Mouse (Mus musculus): Measurements from ENCODE around the gene Cln3.
A peak's percentile ranks its signal among the peaks of the same experiment; 100 is the strongest.

Gene Cln3

DNA sequence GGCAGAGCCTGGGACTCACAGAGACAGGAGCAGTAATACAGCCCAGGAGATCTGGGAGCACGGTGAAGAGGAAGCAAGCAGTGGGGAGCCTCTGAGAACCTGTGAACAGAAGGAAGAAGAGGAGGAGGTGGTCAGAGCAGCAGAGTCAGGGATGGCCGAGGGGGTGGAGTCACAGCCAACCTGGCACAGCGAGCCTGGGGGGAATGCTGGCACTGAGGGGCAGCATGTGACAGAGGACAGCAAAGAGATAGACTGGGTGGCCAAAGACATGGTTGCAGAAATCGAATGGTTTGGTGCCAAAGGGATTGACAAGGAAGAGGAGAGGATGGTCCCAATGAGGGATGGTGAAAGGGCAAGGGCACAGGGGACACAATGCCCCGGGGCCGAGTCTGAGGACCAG is at the start of gene Cln3:
Cln3 (minus strand) TSS at position 101 of the 400 bp plus-strand sequence.
- no peak for DNase-seq

DNA sequence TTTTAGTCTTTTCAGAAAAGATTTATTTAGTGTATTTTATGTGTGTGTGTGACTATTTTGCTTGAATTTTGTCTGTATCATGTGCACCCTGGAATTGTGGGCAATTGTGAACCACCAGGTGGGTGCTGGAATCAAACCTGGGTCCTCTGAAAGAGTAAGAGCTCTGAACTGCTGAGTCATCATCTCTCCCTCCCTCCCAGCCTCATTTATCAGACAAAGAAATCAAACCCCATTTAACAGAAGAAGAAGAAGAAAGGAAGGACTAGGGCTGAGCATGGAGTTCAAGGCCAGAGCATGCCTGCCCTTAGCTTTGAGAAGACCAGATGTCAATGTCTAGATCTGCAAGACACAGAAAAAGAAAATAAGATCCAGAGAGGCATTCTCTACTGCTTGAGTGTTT is 49.8 kb upstream of the Cln3 start:
- DNase-seq: no peak

DNA sequence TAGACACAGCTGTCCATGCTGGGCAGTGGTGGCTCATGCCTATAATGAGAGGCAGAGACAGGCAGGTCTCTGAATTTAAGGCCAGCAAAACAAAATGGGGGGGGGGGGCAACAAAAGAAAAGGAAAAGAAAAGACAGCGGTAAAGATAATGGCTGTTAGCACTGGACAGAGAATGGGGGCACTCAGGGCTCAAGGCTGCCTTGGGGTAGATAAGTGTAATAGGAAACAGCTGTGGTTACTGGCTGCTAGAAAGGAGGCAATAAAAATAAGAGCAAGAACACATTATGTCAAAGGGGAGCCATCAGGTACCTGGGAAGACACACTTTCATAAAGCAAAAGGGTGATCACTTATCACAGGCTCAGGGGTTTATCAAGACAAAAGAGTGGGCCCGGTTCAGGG is 46.9 kb upstream of the Cln3 start:
- DNase-seq: no peak

DNA sequence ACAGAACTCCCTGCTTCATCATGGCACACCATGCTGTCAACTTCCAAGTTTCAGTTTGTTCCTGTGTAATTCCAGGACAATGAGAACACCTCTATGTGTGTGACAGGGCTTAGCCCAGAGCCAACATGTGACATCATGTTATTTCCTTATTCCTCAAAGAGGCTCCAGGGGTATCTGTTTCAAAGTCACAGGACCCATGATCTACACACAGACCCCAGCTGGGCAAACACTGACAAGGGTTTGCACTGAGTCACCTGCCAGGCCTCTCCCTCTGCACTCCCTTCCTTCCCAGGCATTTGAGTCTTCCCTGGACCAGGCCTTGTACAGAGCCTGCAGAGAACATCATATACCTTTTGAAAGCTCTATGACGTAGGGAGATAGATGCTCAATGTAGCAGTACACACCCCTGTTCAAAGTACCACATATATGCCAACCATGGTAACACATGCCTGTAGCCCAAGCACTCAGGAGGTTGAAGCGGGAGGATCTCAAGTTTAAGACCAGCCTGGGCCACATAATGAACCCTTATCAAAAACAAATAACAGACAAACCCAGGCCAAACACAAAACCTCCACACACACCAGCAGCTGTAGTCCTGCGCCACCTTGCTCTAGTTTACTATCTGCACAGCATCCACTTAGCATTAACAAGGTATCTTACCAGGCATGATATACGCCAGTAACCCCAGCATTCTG is 45.4 kb upstream of the Cln3 start, which contains the start of gene Nupr1:
Nupr1 (minus strand) TSS at position 38 of the 695 bp plus-strand sequence.
- DNase-seq: no peak

DNA sequence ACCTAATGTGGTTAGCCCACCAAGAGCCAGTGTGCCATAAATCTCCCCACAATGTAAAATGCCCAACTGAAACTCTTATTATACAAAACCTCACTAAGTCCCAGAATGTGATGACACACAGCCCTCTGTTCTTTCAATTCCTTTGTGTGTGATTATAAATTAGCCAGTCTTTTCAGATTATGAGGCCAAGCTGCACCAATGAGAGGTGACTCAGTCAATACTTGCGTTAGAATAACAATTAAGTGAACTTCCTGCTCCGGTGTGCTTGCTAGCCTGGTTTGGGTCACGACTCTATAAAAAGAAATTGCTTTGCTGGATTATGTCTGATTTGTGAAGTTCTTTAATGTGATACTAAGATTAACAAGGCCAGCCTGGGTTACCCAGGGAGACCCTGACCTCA is 44.3 kb upstream of the Cln3 start:
- no peak for DNase-seq

DNA sequence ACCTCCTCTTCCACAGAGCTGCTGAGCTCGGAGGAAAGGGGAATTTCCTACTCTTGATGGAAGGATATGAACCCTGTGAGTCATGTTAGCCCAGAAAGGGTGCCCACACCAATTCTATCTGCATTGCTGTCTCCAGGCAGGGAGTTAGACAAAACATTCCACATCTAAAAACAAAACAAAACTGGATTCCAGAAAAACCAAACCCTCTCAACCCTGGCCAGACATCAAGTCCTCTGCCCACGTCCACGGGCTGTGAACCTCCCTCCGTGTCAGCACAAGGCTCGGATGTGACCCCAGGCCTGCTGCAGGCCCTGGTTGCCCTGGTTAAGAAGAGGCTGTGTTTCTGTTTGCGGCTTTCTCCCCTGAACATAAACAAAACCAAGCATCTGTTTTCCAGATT is 42.5 kb upstream of the Cln3 start:
- no peak for DNase-seq

DNA sequence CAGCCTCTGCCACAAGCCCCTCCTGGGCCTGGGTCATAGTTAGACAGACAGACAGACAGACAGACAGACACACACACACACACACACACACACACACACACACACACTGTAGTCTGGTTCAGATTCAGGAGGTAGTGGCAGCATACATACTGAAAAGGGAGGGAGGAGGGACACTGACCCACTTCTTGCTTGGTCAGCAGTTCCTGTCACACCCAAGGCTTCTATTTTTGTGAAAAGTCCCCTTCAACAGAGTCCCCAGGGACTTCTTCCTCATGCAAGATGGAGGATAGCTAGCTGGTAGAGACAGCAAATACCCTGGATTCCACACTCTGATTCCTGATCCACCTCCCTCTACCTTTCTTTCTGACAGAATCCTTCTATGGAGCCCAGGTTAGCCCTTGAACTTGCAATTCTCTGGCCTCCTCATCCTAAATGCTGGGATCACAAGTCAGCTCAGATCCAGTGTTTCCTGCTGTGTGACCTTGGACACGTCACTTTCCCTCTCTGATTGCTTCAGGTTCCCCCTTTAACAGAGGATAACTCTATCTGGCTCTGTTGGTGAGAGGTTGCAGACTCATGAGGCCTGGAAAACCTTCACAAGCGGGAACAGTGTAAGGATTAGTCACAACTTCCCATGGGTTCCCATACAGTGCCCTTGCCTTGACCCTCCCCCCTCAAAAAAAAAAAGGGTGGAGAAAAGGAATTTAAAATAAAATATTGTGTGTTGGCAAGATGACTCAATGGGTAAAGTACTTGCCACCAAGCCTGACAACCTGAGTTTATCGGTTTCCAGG is 40.4 kb upstream of the Cln3 start:
- no peak for DNase-seq

DNA sequence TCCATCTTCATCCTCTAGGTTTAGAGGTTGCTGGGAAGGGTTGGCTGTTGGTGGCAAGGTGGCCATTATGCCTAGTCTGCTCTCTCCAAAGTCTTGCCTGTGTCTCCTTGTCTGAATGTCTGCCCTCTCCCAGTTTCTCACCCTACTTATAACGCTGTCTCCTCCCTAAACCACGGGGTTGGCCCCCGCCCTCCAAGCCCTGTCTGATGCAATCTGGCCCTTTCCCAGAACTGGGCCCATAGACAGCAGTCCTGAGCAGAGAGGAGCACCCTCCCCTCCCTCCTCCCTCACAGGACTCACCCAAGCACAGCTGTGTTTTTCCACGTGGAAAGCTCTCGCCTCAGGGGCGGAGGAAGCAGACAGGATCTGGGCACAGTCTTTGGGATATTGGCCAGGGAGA is 39.8 kb upstream of the Cln3 start:
- DNase-seq: peak; percentile 75

DNA sequence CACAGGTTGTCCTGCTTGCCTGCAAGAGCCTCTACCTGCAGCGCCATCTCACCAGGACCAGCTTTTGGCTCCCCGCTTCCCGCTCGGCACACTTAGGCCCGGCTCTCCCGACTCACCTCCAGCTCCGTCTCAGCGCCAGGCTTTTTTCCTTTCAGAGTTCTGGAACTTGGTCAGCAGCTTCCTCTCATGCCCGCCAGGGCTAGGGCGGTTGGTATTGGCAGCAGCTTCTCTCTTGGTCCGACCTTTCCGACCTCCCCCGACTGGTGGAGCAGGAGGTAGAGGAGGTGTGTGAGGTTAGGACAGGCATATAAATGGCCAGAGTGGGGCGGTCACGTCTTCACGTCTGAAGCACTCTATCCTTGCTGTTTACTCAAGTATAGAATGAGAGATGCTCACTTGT is 39.2 kb upstream of the Cln3 start:
- no peak for DNase-seq

DNA sequence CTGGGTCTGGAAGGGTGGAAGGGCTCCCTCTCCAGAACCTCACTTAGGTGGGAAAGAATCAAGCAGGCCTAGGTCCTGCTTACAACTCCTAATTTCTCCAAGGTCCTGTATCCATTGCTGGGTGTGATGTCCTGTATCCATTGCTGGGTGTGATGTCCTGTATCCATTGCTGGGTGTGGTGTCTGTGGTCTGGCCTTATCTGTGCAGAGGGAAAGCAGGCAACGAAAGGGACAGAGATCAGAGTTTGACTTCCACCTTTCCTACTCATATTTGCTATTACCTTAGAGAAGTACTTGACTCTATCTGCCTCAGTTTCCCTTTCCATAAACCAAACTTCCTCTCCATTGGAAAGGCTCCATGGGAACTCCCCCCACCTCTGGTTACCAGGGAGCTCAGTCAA is 37.8 kb upstream of the Cln3 start:
- no peak for DNase-seq

DNA sequence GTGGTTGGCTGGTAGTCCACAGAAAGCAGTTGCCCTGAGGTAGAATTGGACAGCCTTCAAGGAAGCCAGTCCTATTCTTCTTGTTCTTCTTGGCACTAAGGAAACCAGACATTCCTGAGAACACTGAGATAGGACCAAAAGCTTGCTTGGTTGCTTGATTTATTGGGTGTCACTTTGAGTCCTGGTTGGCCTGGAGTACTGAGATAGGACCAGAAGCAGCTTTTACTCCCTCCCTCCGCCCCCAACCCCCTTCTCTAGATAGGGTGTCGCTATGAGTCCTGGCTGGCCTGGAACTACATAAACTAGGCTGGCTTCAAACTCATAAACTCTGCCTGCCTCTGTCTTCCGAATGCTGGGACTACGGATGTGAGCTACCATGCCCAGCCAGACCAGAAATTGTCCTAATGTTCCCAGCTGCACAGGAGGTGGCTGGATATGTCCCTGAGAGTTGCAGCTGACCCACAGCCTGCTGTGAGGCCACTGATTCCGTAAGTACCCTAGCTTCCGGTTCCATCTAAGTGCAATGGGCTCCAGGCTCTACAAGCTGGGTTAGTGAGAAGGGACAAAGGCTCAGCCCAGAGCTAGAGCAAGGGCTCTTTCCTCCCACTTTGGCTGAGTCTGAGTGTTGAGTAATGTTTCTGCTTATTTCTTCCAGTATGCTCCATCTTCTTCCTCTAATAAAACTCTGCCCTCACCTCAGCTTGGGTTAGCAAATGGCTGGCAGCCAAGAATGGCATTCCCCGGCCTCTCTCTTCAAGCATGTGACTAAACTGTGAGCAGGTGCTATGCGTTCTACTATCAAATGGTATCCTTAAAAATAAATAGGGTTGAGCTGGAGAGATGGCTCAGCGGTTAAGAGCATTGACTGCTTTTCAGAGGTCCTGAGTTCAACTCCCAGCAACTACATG is 36.1 kb upstream of the Cln3 start:
- DNase-seq: no peak

DNA sequence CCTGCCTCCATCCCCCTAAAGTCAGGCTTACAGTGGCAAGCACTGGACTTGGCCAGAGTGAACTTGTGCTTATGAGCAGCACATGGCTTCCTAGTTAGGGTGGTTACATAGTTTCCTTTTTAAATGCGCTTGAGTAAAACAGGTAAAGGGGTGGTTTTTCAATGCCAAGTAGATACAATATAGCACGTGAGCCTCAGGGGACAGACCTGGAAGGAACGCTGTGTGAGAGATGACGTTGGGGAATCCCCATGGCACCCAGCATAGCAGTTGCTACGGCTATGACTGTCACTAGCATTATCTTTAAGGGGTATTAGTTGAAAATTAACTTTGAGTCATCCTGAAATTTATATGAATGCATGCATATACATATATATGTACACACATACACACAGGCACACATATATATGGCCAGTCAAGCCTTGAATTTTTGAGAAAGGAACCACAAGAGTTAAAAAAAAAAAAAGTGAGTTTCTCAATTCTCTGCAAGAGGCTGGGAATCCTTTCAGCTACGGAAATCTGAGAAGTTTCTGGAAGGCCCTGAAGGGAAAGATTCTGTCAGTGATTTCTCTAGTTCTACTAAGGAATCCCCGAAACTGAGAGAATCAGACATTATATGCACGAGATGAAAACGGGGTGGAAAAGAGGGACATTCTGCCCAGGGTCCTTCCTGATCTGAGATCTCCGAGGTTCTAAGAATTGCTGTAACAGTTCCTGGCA is 34.1 kb upstream of the Cln3 start:
- no peak for DNase-seq

DNA sequence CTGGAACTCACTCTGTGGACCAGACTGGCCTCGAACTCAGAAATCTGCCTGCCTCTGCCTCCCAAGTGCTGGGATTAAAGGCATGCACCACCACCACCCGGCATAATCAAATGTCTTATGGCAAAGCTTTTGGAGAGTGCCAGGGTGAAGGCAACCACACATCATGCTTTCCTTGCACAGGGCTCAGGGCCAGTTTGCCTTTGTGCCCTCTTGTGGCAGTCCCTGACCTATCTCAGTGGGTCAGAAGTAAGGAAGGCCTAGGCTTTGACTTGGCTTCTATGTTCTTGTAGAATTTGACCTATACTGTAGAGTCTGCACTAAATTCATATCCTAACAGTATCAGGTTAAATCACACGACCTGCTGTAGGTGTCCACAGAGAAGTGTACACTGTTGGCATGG is 31.1 kb upstream of the Cln3 start:
- DNase-seq: no peak

DNA sequence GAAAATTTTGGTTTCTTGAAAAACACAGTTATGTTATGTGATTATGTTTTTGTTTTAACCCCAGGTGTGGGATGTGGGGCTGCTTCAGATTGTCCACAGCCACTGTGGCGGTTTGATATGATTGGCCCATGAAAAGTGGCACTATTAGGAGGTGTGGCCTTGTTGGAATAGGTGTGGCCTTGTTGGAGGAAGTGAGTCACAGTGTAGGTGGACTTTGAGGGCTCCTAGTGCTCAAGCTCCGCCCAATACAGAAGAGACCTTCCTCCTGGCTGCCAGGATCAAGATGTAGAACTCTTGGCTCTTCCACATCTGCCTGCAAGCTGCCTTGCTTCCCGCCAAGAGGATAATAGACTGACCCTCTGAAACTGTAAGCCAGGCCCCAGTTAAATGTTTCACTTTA is 27.1 kb upstream of the Cln3 start:
- DNase-seq: no peak

DNA sequence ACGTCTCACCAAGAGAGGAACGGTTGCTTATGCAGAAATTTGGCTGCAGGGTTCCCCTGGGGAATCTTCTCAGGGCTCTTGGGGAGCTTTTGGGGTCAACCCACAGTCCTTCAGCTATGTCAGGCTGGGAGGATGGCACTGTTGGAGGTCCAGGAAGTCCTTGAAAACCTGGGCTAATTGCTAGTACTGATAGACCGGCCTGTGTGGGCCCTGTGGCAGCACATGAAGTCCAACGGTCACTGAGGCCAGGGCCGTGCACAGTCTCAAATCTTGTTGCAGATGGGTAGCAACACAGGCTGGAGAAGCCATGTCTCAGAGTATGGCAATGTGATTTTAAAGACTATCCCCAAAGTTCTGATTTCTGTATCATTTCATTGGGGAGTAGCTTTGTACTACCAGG is 22.2 kb upstream of the Cln3 start:
- no peak for DNase-seq

DNA sequence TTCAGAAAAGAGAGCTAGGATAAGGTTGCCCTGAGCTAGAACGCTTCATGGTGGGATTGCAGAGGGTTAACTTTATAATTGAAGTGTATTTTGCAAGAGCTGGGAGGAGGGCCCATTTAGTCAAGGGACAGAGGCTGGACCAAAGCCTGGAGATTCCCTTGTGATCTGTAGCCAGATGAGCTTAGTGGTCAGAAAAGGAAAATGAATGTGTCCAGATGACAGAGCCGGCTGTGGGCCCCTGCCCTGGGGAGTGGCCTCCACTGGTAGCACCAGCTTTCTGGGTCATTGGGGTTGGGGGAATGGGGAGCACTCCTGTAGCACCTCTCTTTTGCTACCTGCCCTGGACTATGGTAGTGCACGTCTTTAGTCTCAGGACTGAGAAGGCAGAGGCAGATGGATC is 21.4 kb upstream of the Cln3 start:
- no peak for DNase-seq

DNA sequence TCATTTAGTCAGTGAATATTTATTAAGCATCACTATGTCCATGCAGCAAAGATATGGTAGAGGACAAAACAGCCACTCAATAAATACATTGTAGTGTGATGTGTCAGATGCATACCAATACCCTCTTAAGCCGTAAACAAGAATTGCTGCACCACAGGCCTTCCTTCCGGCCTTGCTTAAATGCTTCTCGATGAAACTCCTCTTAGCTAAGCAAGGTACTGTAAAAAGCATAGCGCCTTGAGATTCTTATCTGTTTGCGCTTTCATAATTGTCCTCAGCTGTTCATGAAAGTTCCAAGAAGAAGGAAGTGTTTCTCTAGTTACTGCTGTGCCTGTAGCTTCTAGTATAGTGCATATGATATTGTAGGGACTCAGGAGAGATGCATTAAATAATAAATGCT is 21.0 kb upstream of the Cln3 start:
- no peak for DNase-seq

DNA sequence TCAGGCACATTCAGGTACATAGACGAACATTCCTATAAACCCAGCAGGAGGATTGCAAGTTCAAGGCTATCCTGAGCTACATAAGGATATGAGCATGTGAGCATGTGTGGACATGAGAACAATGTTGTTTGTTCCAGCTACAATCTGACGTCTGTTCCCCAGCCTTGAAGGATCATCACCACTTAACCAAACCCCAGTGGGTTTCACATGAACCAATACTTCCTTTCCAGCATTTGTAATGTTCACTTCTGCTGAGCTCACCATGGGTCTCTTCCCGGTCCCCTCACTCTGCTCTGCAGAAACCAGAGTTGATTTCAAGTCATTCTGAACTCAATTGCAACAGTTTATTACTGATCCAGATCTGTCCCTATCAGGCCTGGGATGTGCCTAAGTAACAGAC is 17.0 kb upstream of the Cln3 start:
- DNase-seq: no peak

DNA sequence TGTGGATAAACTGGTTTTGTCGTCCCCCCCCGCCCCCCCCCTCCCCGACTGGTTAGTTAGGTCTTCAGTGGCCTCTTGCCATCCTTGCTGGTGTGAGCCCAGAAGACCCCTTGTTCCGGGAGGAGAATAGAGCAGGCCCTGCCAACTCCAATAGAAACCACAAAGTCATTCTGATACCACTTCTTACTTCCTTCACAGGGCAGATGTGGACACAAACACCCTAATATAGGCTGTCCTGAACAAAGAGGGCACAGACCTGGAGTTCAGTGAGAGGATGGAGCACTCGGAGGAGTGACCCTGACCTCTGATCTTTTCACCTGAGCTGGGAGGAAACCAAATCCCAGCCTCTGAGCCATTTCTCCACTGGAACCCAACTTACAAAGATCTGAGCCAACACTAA is 16.3 kb upstream of the Cln3 start:
- DNase-seq: no peak

DNA sequence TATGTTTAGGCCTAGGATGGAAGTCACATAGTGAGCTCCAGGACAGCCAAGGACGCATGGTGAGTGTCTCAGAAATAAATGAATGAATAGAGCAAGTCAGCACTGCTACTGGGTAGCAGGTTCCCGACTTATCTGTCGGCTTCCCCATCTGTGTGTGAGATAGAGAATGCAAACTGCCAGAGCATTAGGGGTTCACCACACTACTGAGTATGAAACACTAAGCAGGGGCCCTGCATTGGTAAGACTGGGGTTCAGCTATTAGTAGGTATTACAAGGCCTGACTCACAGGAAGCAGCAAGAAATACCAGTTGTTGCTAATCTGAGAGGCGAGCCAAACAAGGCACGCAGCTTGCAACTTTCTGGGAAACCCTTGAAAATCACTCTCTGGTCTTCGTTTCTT is 13.3 kb upstream of the Cln3 start:
- DNase-seq: no peak

DNA sequence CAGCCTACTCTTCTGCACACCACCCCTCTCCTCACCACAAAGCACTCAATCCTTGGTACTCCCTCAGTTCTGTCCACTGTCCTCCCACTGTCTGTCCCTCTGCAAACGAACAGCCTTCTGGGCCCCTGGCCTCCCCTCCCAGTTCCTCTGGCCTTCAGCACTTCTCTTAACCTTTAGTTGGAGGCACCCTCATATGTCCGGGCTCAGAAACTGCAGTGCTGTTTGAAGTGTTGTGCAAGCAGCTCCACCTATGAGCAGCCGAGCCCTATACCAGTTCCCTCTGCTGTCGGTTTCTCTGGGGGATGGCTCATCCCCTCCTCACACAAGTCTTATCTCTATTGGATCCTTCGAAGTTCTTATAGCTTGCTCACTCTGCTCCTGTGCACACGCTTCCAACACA is 10.8 kb upstream of the Cln3 start:
- no peak for DNase-seq

DNA sequence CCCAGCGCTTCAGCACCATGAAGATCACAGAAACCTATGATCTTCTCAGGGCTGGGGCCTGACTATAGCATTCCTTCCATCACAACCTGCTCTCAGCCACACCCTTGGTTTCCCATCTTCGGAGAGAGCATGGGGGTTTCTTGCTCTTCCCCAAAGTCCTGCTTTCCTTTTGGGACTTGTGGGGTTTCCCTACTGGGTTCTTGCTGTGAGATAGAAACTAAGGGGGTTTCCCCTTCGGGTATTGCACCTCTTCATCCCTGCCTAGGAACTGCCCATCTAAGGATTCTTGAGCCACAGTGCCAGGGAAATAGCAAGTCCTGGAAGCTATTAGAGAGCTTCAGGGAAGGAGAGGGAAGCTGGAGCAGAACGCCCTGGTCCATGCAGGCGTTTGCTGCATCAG is 10.3 kb upstream of the Cln3 start:
- DNase-seq: no peak
